Mouse (Mus musculus) neural tube, embryonic 10.5 days (tissue): Measurements from ENCODE around the gene Nrd1.

ENCODE experiments used
- DNase-seq: peaks from one replicate; pipeline ENCODE4 v3.0.0-alpha.2; 2017; ENCODE audit warnings: low spot score; ENCODE audit errors: extremely low spot score

The Nrd1 gene

GRCm38 (mm10) chr4:108999999-109000950 lies at the start of gene Nrd1:
Gene Nrd1, plus strand, starts transcription at chr4:109000655.
- peak; percentile 97 for DNase-seq

GRCm38 (mm10) chr4:108951663-108952062 lies 48.8 kb upstream of the Nrd1 start:
- no peak for DNase-seq

- DNase-seq: no peak
These were observed 40.8 kb upstream of the Nrd1 start for GRCm38 (mm10) chr4:108959696-108960095.

GRCm38 (mm10) chr4:108960619-108961460 lies 39.6 kb upstream of the Nrd1 start:
- no peak for DNase-seq

- no peak for DNase-seq
These were observed 37.4 kb upstream of the Nrd1 start for GRCm38 (mm10) chr4:108963017-108963416.

GRCm38 (mm10) chr4:108969517-108969916 lies 30.9 kb upstream of the Nrd1 start:
- DNase-seq: no peak

- no peak for DNase-seq
These were observed 29.4 kb upstream of the Nrd1 start for GRCm38 (mm10) chr4:108971054-108971453.

GRCm38 (mm10) chr4:108976458-108977071 lies 23.9 kb upstream of the Nrd1 start:
- DNase-seq: no peak

GRCm38 (mm10) chr4:108986833-108987472 lies 13.5 kb upstream of the Nrd1 start:
- DNase-seq: no peak

GRCm38 (mm10) chr4:108987473-108987842 lies 13.0 kb upstream of the Nrd1 start:
- DNase-seq: no peak

- no peak for DNase-seq
These were observed 11.0 kb upstream of the Nrd1 start for GRCm38 (mm10) chr4:108989430-108989829.

GRCm38 (mm10) chr4:108990032-108990431 lies 10.4 kb upstream of the Nrd1 start:
- DNase-seq: no peak

- no peak for DNase-seq
These were observed 9.9 kb upstream of the Nrd1 start for GRCm38 (mm10) chr4:108990571-108990970.

- no peak for DNase-seq
These were observed 8.6 kb upstream of the Nrd1 start for GRCm38 (mm10) chr4:108991811-108992210.

- DNase-seq: no peak
These were observed 7.5 kb upstream of the Nrd1 start for GRCm38 (mm10) chr4:108992978-108993377.

- DNase-seq: no peak
These were observed 506 bp downstream of the Nrd1 start for GRCm38 (mm10) chr4:109000961-109001360.

- DNase-seq: no peak
These were observed 7.6 kb downstream of the Nrd1 start for GRCm38 (mm10) chr4:109008046-109008445.

- DNase-seq: no peak
These were observed 13.6 kb downstream of the Nrd1 start for GRCm38 (mm10) chr4:109014091-109014490.

GRCm38 (mm10) chr4:109017441-109017840 lies 17.0 kb downstream of the Nrd1 start:
- DNase-seq: no peak

GRCm38 (mm10) chr4:109019301-109019700 lies 18.8 kb downstream of the Nrd1 start:
- no peak for DNase-seq

- no peak for DNase-seq
These were observed 21.5 kb downstream of the Nrd1 start for GRCm38 (mm10) chr4:109021976-109022375.
